Mouse (Mus musculus) testis, adult 2 months (tissue): ENCODE measurements at regions not wholly inside any gene's neighbourhood (a gene's known extent, or its start where the extent isn't known, plus 50 kb on each side); places are given as distances from the start of the nearest gene placed in this dataset.

Experiments
- H3K27ac ChIP-seq: fragments of 200-500 bp; 2 replicates; pipeline ENCODE4 v1.5.1; 2012; ENCODE audit warnings: low read depth, low read length; ENCODE audit not compliant: control insufficient read depth, insufficient read depth
- H3K27me3 ChIP-seq: fragments of 200-500 bp; 2 replicates; pipeline ENCODE4 v1.6.1; 2012; ENCODE audit warnings: mild to moderate bottlenecking, low read length, moderate library complexity; ENCODE audit not compliant: control insufficient read depth, insufficient read depth
- H3K36me3 ChIP-seq: fragments of 200-500 bp; 2 replicates; pipeline ENCODE4 v1.6.1; 2012; ENCODE audit warnings: mild to moderate bottlenecking, low read length; ENCODE audit not compliant: control insufficient read depth, insufficient read depth
- H3K4me1 ChIP-seq: fragments of 200-500 bp; 2 replicates; pipeline ENCODE4 v1.6.1; 2012; ENCODE audit warnings: low read length; ENCODE audit not compliant: control insufficient read depth, insufficient read depth
- H3K4me3 ChIP-seq: fragments of 200-500 bp; 2 replicates; pipeline ENCODE4 v1.5.1; 2012; ENCODE audit warnings: low read depth, mild to moderate bottlenecking, low read length, moderate library complexity, mixed read lengths; ENCODE audit not compliant: control insufficient read depth
- CTCF ChIP-seq: fragments of 200-500 bp; IDR thresholded peaks from 2 replicates; pipeline ENCODE4 v1.5.1; 2012; ENCODE audit warnings: low read depth, mild to moderate bottlenecking, inconsistent platforms, low read length, moderate library complexity; ENCODE audit not compliant: control insufficient read depth, insufficient read depth, insufficient replicate concordance
- POLR2A ChIP-seq: fragments of 200-500 bp; IDR thresholded peaks from 2 replicates; pipeline ENCODE4 v1.6.1; 2012; ENCODE audit warnings: low read depth, mild to moderate bottlenecking, inconsistent platforms, low read length, moderate library complexity; ENCODE audit not compliant: control insufficient read depth

- Histone ChIP-seq H3K4me3 (no peak overlapping the region), H3K27me3 (no peaks in the 10 kb centered on the region)
These were observed 491.8 kb downstream of the Bcl11a start for GRCm38 (mm10) chr11:24569655-24570054.

GRCm38 (mm10) chr11:24613529-24613928 lies 535.7 kb downstream of the Bcl11a start:
- Histone ChIP-seq H3K27ac (no peak overlapping the region), H3K27me3 (no peaks in the 10 kb centered on the region), H3K4me3 (no peak overlapping the region), H3K36me3 (no peaks in the 10 kb centered on the region), H3K4me1 (no peaks in the 10 kb centered on the region)
- TF ChIP-seq CTCF (no peak), POLR2A (no peak)

More at GRCm38 (mm10) chr11:24569655-24570054, 491.8 kb downstream of the Bcl11a start:
- TF ChIP-seq POLR2A (no peak), CTCF (no peak)
- H3K27ac ChIP-seq: no peak overlapping the region
- H3K36me3 ChIP-seq: no peaks in the 10 kb centered on the region
- H3K4me1 ChIP-seq: no peaks in the 10 kb centered on the region

- H3K27ac ChIP-seq: no peak overlapping the region
- no peak overlapping the region for H3K4me3 ChIP-seq
- no peak for TF ChIP-seq CTCF
- TF ChIP-seq POLR2A: no peak
- H3K27me3 ChIP-seq: no peaks in the 10 kb centered on the region
- no peaks in the 10 kb centered on the region for H3K4me1 ChIP-seq
- no peaks in the 10 kb centered on the region for H3K36me3 ChIP-seq
These were observed 537.6 kb downstream of the Bcl11a start for GRCm38 (mm10) chr11:24615436-24615835.

GRCm38 (mm10) chr11:24618586-24618985 lies 540.7 kb downstream of the Bcl11a start:
- Histone ChIP-seq H3K27me3 (no peaks in the 10 kb centered on the region), H3K36me3 (no peaks in the 10 kb centered on the region), H3K4me1 (no peaks in the 10 kb centered on the region), H3K4me3 (no peak overlapping the region), H3K27ac (no peak overlapping the region)
- no peak for TF ChIP-seq POLR2A
- TF ChIP-seq CTCF: no peak

GRCm38 (mm10) chr11:24619021-24619420 lies 541.2 kb downstream of the Bcl11a start:
- H3K4me3 ChIP-seq: no peak overlapping the region
- H3K27me3 ChIP-seq: no peaks in the 10 kb centered on the region
- no peaks in the 10 kb centered on the region for H3K4me1 ChIP-seq
- H3K36me3 ChIP-seq: no peaks in the 10 kb centered on the region
- H3K27ac ChIP-seq: no peak overlapping the region
- no peak for TF ChIP-seq POLR2A
- no peak for TF ChIP-seq CTCF

GRCm38 (mm10) chr11:24628619-24629018 lies 550.8 kb downstream of the Bcl11a start:
- Histone ChIP-seq H3K27ac (no peak overlapping the region), H3K4me3 (no peak overlapping the region), H3K36me3 (no peaks in the 10 kb centered on the region), H3K27me3 (no peaks in the 10 kb centered on the region), H3K4me1 (no peaks in the 10 kb centered on the region; the same call in 1 of the 2 replicates)
- TF ChIP-seq CTCF (no peak), POLR2A (no peak)

- Histone ChIP-seq H3K36me3 (no peaks in the 10 kb centered on the region), H3K27ac (no peak overlapping the region), H3K27me3 (no peaks in the 10 kb centered on the region), H3K4me3 (no peak overlapping the region), H3K4me1 (no peaks in the 10 kb centered on the region; the same call in 1 of the 2 replicates)
- TF ChIP-seq CTCF (no peak), POLR2A (no peak)
These were observed 551.6 kb downstream of the Bcl11a start for GRCm38 (mm10) chr11:24629431-24629830.
